Mouse (Mus musculus) heart, embryonic 11.5 days (tissue): ENCODE measurements around the gene Sh3pxd2a. TPM values are rescaled to one million over a fixed set of nuclear protein-coding genes. Genes with fewer than 3 reads are reported as not detected.
A peak's percentile ranks its signal among the peaks of the same experiment; 100 is the strongest.

Experiments used
- ATAC-seq: fragments of 200-750 bp; cut with Nextera tagmentation; replicated peaks from 2 replicates; pipeline ENCODE4 v1.8.0; 2017; ENCODE audit warnings: moderate library complexity; ENCODE audit not compliant: insufficient number of reproducible peaks, low FRiP score, low TSS enrichment
- H3K27ac ChIP-seq: fragments of 300-500 bp; sonication (generic); 2 replicates; pipeline ENCODE4 v1.5.1; 2014; ENCODE audit warnings: mild to moderate bottlenecking, low read depth, low read length
- H3K27me3 ChIP-seq: fragments of 300-500 bp; sonication (generic); 2 replicates; pipeline ENCODE4 v1.6.1; 2014; ENCODE audit warnings: mild to moderate bottlenecking, low read length, mixed read lengths; ENCODE audit not compliant: control insufficient read depth, insufficient read depth
- H3K36me3 ChIP-seq: fragments of 300-500 bp; sonication (generic); 2 replicates; pipeline ENCODE4 v1.6.1; 2014; ENCODE audit warnings: mild to moderate bottlenecking, low read length, moderate library complexity, mixed read lengths; ENCODE audit not compliant: control insufficient read depth, insufficient read depth
- H3K4me1 ChIP-seq: fragments of 300-500 bp; sonication (generic); 2 replicates; pipeline ENCODE4 v1.6.1; 2014; ENCODE audit warnings: low read length; ENCODE audit not compliant: control insufficient read depth, insufficient read depth
- H3K4me2 ChIP-seq: fragments of 300-500 bp; sonication (generic); 2 replicates; pipeline ENCODE4 v1.6.1; 2014; ENCODE audit warnings: mild to moderate bottlenecking, moderate library complexity
- H3K4me3 ChIP-seq: fragments of 300-500 bp; sonication (generic); 2 replicates; pipeline ENCODE4 v1.5.1; 2014; ENCODE audit warnings: low read depth, low read length
- H3K9ac ChIP-seq: fragments of 300-500 bp; sonication (generic); 2 replicates; pipeline ENCODE4 v1.6.1; 2014; ENCODE audit warnings: mild to moderate bottlenecking, low read depth, low read length, moderate library complexity
- H3K9me3 ChIP-seq: fragments of 300-500 bp; sonication (generic); replicated peaks from 2 replicates; pipeline ENCODE4 v1.6.1; 2016; ENCODE audit warnings: low read length; ENCODE audit not compliant: control insufficient read depth
- WGBS: fragments of 180-500 bp; shearing (Covaris S2); extraction: QIAGEN DNeasy Blood & Tissue Kit; methylation state at CpG from one replicate; pipeline ENCODE4 v1.1.7; 2014; ENCODE audit not compliant: insufficient replicate concordance; 5-methylcytosine and 5-hydroxymethylcytosine counted together
- polyA plus RNA-seq: library from polyadenylated mRNA; unstranded; fragments of >200 nt; fragmentation: Nextera tagmentation; extraction: Ambion mirVana; gene quantifications from 2 replicates; pipeline ENCODE4 v1.2.1, GENCODE M21; 2014

Gene Sh3pxd2a
- polyA plus RNA-seq, 1 experiment from 2014 or later, result 10.1 TPM

DNA sequence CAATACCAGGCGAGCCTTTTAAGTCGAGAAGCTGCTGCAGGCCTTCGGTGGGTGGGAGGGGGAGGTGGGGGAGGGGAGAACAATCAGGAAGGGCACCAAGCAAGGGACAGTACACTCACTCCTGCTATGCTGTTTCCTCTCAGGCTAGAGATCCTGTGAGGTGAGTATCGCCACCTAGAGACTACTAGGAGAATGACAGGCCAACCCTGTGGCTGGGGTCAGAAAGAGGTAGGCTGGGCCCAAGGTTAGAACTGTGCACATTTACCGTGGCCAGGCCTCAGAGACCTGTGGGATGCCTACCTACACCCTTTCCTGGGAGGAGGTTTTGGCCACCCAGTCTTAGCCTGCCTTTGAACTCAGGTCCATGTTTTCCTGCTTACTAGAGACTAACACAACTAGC, 204.6 kb downstream of the Sh3pxd2a start:
- Histone ChIP-seq H3K4me1 (no peaks in the 10 kb centered on the region; the same call in 1 of the 2 replicates), H3K27me3 (no peaks in the 10 kb centered on the region; the same call in 1 of the 2 replicates), H3K4me2 (no peak overlapping the region), H3K36me3 (no peaks in the 10 kb centered on the region), H3K4me3 (no peak overlapping the region), H3K27ac (no peak overlapping the region), H3K9ac (no peak overlapping the region), H3K9me3 (no peaks in the 10 kb centered on the region)
- no peak for ATAC-seq
- 11% methylated on average over 5 of the region's 5 CpGs for WGBS

DNA sequence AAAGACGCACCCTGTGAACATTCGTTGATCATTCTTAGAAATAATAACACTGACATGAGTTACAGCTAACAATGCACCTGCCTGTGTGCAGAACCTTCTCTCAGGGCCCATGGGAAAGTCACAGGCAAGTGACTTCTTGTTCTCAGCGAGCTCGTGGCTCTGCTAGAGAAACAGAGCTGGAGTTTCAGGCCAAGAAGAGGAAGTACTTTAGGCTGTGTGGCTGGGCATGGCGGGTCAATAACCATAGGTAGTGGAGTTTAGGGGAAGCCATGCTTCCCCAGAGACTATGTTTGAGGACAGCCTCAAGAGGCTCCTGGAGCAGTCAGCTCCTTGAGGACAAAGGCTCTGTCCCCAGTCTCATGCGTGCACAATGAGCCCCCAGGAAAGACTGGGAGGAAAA, 208.3 kb downstream of the Sh3pxd2a start:
- Histone ChIP-seq H3K4me3 (no peak overlapping the region), H3K9ac (no peak overlapping the region), H3K36me3 (no peaks in the 10 kb centered on the region), H3K27ac (no peak overlapping the region), H3K27me3 (peaks cover 34% of the 10 kb centered on the region), H3K9me3 (no peaks in the 10 kb centered on the region), H3K4me2 (no peak overlapping the region), H3K4me1 (no peaks in the 10 kb centered on the region)
- no peak for ATAC-seq
- WGBS, result 72% methylated on average over 6 of the region's 6 CpGs

DNA sequence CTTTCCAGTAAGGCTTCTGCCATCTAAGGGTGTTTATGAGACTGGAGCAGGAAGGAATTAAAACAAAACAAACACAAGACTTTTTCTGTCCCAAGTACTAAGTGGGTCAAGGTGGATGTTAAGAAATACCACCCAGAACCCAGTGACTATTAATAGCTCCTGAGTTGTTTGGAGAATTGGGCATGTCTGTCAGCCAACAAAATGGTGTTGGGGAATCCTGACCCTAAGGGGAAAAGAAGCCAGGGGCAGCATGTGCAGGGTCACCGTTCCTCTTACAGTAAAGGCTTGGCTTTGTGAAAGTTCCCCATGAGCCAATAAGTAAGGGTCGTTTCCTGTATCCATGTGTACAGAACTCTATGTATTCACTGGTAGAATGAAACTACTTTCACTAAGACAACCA, 209.2 kb downstream of the Sh3pxd2a start:
- Histone ChIP-seq H3K9me3 (no peaks in the 10 kb centered on the region), H3K27me3 (peaks cover 34% of the 10 kb centered on the region), H3K4me2 (no peak overlapping the region), H3K36me3 (no peaks in the 10 kb centered on the region), H3K27ac (no peak overlapping the region), H3K9ac (no peak overlapping the region), H3K4me1 (no peaks in the 10 kb centered on the region), H3K4me3 (no peak overlapping the region)
- no peak for ATAC-seq
- WGBS, result 59% methylated on average over 2 of the region's 2 CpGs

DNA sequence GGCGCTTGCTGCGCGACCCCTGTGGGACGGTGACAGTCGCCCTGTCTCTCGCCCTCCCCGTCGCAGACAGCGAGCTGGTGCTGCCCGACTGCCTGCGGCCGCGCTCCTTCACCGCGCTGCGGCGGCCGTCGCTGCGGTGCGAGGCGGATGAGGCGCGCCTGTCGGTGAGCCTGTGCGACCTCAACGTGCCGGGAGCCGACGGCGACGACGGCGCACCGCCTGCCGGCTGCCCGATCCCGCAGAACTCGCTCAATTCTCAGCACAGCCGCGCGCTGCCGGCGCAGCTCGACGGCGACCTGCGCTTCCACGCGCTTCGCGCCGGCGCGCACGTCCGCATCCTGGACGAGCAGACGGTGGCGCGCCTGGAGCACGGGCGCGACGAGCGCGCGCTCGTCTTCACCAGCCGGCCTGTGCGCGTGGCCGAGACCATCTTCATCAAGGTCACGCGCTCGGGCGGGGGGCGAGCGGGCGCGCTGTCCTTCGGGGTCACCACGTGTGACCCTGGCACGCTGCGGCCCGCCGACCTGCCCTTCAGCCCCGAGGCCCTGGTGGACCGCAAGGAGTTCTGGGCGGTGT, 211.1 kb downstream of the Sh3pxd2a start:
- ATAC-seq, result no peak
- Histone ChIP-seq H3K9ac (peak overlapping the region; percentile 56), H3K4me1 (no peaks in the 10 kb centered on the region), H3K4me2 (peak overlapping the region; percentile 62), H3K27ac (no peak overlapping the region), H3K27me3 (peaks cover 34% of the 10 kb centered on the region), H3K9me3 (no peaks in the 10 kb centered on the region), H3K36me3 (no peaks in the 10 kb centered on the region), H3K4me3 (peak overlapping the region; percentile 40)
- WGBS, result 4% methylated on average over 86 of the region's 90 CpGs

DNA sequence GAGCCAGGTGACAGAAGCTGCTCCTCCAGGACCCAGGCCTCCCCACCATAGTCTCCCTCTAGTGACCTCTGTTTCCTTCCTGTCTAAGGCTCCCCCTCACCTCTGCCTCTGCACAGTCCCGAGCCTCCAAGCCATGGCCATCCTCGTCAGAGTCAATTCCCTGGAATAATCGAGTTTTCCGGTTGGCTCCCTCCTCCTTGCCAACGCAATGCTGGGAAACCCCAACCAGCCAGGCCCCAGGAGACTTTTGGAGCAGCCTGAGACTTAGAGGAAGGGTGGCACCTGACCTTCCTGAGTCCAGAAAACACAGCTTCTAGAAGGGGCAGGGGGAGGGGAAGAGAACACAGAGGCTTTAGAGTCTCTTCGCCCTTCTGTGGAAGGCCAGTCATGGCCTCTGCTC, 213.3 kb downstream of the Sh3pxd2a start:
- Histone ChIP-seq H3K9me3 (no peaks in the 10 kb centered on the region), H3K27me3 (peaks cover 34% of the 10 kb centered on the region), H3K4me1 (no peaks in the 10 kb centered on the region), H3K4me3 (no peak overlapping the region), H3K36me3 (no peaks in the 10 kb centered on the region), H3K9ac (no peak overlapping the region), H3K27ac (no peak overlapping the region), H3K4me2 (no peak overlapping the region)
- ATAC-seq, result no peak
- WGBS, result 69% methylated on average over 6 of the region's 6 CpGs

DNA sequence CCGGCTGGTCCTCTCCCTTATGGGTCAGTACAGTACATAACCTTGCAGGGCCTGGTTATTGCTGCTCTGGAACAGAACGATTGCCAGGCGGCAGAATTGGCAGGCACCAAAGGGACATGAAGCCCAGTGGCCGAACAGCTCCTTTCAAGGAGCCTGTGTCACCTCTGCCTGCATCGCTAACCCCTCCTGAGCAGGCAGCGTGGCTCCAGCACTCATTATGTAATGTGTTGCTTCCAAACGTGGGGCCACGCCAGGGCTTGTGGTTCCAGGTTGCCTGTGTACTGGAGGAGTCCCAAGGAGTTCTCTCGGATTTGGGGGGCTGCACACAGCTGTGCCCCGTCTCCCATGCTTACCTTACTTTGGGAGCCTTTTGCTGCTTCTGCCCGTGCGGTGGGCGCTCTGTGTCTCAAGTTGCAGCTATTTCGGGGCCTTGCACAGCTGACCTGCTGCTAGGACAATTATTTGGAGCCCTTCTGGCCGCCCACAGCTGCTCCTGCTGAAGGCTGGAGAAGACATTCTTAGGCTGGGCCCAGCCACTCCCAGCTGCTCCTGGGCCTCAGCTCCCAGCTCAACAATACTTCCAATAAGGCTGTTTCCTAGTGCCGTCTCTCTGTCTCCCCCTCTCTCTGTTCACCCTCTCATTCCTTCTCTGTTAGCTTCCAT, 215.2 kb downstream of the Sh3pxd2a start:
- ATAC-seq, result no peak
- H3K27ac ChIP-seq, result no peak overlapping the region
- no peaks in the 10 kb centered on the region for H3K4me1 ChIP-seq
- H3K27me3 ChIP-seq, result peaks cover 29% of the 10 kb centered on the region
- H3K9ac ChIP-seq, result no peak overlapping the region
- no peak overlapping the region for H3K4me3 ChIP-seq
- H3K4me2 ChIP-seq, result no peak overlapping the region
- H3K36me3 ChIP-seq, result no peaks in the 10 kb centered on the region
- H3K9me3 ChIP-seq, result no peaks in the 10 kb centered on the region
- 69% methylated on average over 16 of the region's 16 CpGs for WGBS

DNA sequence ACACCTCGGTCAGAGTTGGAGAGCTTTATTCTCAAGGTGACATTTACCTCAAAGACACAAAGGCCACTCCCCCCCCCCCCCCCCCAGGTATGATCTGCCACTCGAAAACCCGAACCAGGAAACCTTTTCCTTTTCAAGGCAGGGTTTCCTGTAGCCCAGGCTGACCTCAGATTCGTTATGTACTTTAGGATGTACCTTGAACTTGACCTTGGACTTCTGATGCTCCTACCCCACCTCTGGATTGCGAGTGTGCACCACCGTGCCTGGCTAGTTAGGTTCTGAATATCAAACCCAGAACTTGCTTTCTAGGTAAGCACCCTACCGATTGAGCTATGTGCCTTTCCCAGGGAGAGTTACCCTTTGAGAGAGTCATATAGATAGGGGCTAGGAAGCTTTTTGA, 215.9 kb downstream of the Sh3pxd2a start:
- WGBS, result 79% methylated on average over 7 of the region's 7 CpGs
- Histone ChIP-seq H3K27me3 (peaks cover 22% of the 10 kb centered on the region), H3K9me3 (no peaks in the 10 kb centered on the region), H3K36me3 (no peaks in the 10 kb centered on the region), H3K27ac (no peak overlapping the region), H3K9ac (no peak overlapping the region), H3K4me2 (no peak overlapping the region), H3K4me3 (no peak overlapping the region), H3K4me1 (no peaks in the 10 kb centered on the region)
- ATAC-seq, result no peak

DNA sequence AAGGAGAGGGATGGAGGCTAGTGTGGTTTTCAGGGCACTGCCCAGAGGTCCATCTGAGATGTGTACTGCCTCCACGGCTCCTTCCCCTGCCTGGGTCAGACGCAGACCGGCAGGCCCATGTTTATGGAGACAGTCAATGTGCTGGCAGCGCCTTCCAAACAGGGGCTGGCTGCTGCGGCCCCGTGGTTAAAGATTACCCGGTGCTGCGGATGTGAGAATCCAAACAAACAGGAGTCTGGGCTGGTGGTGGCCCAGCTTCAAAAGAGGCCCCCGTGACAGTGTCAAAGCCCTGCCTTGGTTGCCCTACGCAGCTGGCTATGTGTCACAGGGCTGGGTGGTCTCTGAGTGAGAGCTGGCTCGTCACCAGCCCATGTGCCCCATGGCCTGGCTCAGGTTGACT, 216.4 kb downstream of the Sh3pxd2a start:
- H3K9me3 ChIP-seq, result no peaks in the 10 kb centered on the region
- H3K27me3 ChIP-seq, result peaks cover 17% of the 10 kb centered on the region
- H3K4me2 ChIP-seq, result no peak overlapping the region
- H3K27ac ChIP-seq, result no peak overlapping the region
- 50% methylated on average over 11 of the region's 11 CpGs for WGBS
- ATAC-seq, result no peak
- no peaks in the 10 kb centered on the region for H3K36me3 ChIP-seq
- H3K4me1 ChIP-seq, result no peaks in the 10 kb centered on the region
- no peak overlapping the region for H3K4me3 ChIP-seq
- H3K9ac ChIP-seq, result no peak overlapping the region

DNA sequence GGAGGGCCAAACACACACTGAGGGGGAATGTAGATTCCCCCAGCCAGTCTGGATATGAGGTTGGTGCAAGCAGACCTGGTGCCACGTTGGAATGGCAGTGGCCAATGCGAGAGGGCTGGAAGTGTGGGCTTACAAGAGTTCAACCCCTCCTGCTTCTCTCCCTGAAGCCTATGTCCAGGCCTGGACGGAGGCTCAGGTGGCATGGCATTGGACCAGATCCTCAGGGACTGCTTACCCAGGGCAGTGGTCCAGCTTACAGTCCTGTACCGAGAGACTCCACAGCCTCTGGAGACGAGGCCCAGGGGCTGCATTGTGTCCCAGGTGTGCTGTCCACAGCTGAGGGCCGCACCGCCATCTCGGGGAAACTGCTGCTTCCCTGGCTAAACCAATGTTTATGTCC, 218.7 kb downstream of the Sh3pxd2a start:
- H3K36me3 ChIP-seq, result no peaks in the 10 kb centered on the region
- no peak overlapping the region for H3K4me2 ChIP-seq
- no peaks in the 10 kb centered on the region for H3K9me3 ChIP-seq
- no peaks in the 10 kb centered on the region for H3K4me1 ChIP-seq
- no peaks in the 10 kb centered on the region for H3K27me3 ChIP-seq
- no peak overlapping the region for H3K27ac ChIP-seq
- no peak for ATAC-seq
- H3K4me3 ChIP-seq, result no peak overlapping the region
- 79% methylated on average over 8 of the region's 8 CpGs for WGBS
- H3K9ac ChIP-seq, result no peak overlapping the region
